Mouse (Mus musculus) urinary bladder, postnatal 36 days (tissue): ENCODE results near the gene Tlr2.

Experiments
- DNase-seq, 2 experiments: peaks; one replicate each; pipeline ENCODE4 v3.0.0; 2022; ENCODE audit warnings: low spot score in 2 of 2, mixed read lengths in 1 of 2

The Tlr2 gene

GRCm38 (mm10) chr3:83828145-83828611, 13.4 kb downstream of the Tlr2 start:
- no peak for DNase-seq

GRCm38 (mm10) chr3:83827684-83828083, 13.9 kb downstream of the Tlr2 start:
- no peak for DNase-seq

GRCm38 (mm10) chr3:83823774-83824173, 17.8 kb downstream of the Tlr2 start:
- no peak for DNase-seq

GRCm38 (mm10) chr3:83816372-83816925, 25.1 kb downstream of the Tlr2 start:
- no peak for DNase-seq

- DNase-seq: no peak
These were observed 28.7 kb downstream of the Tlr2 start for GRCm38 (mm10) chr3:83812863-83813262.

- DNase-seq: no peak
These were observed 29.6 kb downstream of the Tlr2 start for GRCm38 (mm10) chr3:83811987-83812386.

- DNase-seq: no peak
These were observed 33.1 kb downstream of the Tlr2 start for GRCm38 (mm10) chr3:83808483-83808882.

GRCm38 (mm10) chr3:83801649-83802155, 39.9 kb downstream of the Tlr2 start:
- DNase-seq: no peak

- DNase-seq: no peak
These were observed 42.1 kb downstream of the Tlr2 start for GRCm38 (mm10) chr3:83799486-83799885.

GRCm38 (mm10) chr3:83797828-83798227, 43.7 kb downstream of the Tlr2 start:
- DNase-seq: peak; percentile 53 to 70

GRCm38 (mm10) chr3:83797098-83797497, 44.5 kb downstream of the Tlr2 start:
- DNase-seq: no peak

GRCm38 (mm10) chr3:83791444-83791843, 50.1 kb downstream of the Tlr2 start:
- no peak for DNase-seq

GRCm38 (mm10) chr3:83789651-83790451, 51.7 kb downstream of the Tlr2 start:
- no peak for DNase-seq

- DNase-seq: no peak
These were observed 53.7 kb downstream of the Tlr2 start for GRCm38 (mm10) chr3:83787776-83788305.

GRCm38 (mm10) chr3:83787086-83787485, 54.5 kb downstream of the Tlr2 start:
- no peak for DNase-seq
